Mouse (Mus musculus): ENCODE data around the gene Duxf3.
"Not testable (repeated sequence)": the region's sequence is repeated elsewhere in the genome, so short reads cannot be mapped to it uniquely, and the experiment has no call there.

Duxf3 gene

DNA sequence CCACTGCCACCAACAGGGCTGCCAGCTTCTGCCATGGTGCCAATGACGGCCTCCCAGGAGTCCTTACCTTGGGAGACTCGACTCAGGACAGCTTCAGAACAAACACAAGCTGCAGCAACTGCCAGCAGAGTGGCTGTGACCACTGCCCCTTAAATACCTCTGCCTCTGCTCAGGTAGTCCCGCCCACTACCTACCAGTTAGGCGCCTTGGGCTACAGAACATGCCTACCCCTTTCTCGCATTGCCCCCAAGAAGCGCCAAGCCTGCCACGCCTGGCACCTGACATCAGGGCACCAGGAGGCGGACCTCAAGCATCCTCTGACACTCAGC is at the start of gene Duxf3:
Gene Duxf3 (minus strand): TSS at position 35 of the 329 bp plus-strand sequence.
- DNase-seq (ENCODE audit: low spot score), result not testable (repeated sequence)

DNA sequence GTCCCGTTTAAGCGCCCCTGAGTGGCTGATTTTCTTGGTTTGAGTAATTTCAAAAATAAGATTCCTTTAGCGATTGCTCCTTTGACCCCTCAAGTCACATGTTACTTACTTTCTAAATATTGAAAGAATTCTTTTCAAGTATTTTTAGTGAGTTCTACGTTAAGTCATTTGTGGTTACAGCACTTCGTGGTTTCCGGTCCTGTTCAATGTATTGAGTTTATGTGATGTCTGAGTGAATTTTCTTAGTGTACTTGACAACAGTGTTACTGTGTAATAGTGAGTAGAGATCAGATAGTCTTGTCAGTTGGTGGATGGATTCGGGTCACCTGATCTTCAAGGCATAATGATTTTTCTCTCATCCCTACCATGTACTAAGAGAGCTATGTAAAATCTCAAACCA is 49.8 kb upstream of the Duxf3 start:
- no peak for DNase-seq (ENCODE audit: low spot score)

DNA sequence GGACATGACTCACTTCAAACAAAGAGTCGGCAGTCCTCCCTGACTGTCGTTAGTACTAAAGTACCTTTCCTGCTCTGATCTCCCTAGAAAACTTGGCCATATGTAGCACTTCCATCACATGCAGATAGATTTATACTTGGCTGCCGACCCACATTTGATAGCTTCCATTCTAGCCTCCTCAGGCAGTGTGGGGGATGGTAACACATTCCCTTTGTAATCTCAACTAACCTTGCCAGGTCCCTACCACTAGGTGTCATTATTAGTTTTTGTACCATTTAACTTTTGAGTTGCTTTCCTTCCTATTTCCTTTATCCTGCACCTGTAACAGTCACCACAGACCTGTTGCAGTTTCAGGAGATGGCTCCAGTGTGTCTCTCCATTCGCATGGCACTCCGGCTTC is 26.0 kb upstream of the Duxf3 start:
- DNase-seq (ENCODE audit: low spot score), result no peak

DNA sequence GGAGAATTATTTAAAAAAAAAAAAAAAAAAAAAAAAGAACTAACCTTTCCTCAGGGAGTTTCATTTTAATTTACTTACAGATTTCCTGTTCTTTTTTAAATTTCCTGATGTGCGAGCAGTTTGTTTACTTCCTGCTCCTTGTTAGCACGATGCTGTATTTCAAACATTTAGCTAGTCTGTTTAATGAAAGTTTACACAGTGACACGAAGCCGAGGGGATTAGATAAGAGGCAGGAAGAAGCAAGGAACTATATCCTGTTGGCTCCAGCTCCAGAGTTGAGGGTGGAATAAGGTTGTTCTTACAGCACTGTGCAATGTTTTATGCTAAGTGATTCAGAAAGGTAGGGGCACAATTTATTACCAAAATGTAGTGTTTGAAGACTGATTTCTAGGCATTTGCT is 23.5 kb upstream of the Duxf3 start:
- no peak for DNase-seq (ENCODE audit: low spot score)

DNA sequence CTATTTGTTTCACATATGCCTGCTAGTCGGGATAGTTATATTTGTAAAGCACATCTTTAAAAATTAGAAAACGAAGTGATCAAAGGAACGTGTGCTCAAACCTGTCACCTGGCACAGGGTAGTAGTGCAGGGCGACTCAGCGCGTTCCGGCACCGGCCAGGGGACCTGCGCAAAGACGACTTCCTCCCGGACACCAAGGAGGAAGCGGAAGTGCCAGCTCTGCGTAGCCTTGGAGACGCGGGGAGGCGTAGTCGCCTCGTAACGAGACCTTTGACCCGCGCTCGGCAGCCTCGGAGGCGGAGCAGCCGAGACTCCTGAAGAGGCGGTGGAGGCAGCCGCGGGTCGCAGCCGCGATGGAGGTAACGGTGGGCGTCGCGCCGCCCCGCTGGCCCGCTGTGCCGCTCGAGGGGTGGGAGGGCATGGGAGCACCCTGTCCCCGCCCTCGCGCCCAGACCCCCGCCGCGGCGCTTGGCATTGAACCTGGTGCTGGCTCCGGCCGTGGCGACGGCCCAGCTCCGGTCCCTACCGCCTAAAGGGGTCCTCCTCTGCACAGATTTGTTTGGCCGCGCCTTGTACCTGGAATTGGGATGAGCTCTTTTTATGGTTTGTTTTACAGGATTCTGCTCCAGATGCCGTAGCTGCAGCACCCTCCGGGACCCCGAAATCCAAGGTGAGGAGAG is 22.9 kb upstream of the Duxf3 start, which contains the start of gene Gcc2:
Gene Gcc2 (plus strand): TSS at position 285 of the 680 bp plus-strand sequence.
- DNase-seq (ENCODE audit: low spot score), result peak; percentile 86

DNA sequence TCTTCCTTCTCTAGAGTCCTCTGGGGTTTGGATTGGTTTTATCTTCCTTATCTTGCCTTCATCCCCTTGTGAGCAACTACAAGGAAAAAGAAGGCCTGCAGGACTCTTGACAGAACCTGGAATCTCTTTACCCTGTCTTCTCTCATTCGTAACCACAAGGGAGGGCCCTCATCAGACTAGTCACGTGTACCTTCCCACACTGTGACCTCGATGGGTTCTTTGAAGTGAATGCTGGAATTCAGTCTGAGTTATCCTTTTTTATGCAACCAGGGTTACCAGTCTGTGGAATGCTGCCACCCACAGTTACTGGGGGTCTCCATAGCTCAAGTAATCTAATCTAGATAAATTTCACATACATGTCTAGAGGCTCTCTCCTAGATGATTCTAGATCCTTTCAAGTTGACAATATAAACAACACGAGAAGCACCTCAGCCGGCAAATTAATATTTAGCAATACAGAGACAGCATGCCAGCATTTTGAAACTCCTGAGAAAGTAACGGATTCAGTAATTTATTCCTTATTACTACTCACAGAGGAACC is 22.2 kb upstream of the Duxf3 start:
- DNase-seq (ENCODE audit: low spot score), result no peak

DNA sequence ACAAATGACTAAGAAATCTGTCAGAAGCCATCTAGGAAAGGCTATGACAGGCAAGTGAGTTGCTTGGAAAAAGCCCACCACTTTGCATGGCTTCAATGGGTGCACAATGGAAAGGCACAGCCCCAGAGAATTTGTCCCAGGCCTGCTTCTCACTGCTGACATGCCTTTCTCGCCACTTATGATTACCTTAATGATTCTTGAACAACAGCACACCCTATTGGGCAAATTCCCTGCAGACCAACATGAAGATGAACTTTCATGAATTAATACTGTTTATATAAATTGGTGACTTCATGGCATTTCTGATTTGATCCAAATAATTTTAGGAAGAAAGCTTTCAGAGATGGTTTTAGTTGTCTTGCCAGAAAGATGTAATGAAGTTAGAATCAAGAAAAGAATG is 17.1 kb upstream of the Duxf3 start:
- no peak for DNase-seq (ENCODE audit: low spot score)

DNA sequence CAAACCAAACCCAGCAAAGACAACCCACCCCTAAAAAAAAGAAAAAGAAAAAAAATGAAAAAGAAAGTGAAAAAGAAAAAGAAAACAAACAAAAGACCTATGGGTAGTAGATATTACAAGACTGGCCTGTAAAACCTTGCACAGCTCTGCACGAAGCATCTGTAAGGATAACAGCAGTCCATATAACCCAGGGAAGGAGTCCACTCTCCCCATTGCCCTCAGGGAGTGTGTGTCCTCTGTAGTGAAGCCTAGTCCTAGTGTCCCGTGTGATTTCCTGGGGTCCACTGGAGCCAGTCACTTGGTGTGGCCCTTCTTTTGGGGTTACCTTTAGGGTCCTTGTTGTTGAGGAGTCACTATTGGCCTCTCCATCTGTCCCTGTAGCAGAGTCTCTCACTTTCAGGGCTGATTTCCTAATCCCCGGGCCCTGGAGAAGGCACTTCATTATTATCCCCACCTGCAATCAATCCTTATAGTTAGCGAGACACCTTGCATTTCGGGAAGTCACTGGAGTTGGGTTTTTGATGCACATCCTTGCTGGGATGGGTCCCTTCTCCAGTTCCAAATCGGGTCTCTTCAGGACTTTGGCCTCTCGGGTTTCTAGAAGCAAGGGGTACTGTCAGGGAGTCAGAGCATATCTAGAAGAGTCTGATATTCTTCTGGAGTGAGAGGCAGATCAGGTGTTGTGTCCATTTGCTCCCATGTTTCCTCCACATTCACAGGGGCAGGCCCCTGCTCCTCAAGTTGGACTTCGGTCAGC is 6.7 kb upstream of the Duxf3 start:
- not testable (repeated sequence) for DNase-seq (ENCODE audit: low spot score)

DNA sequence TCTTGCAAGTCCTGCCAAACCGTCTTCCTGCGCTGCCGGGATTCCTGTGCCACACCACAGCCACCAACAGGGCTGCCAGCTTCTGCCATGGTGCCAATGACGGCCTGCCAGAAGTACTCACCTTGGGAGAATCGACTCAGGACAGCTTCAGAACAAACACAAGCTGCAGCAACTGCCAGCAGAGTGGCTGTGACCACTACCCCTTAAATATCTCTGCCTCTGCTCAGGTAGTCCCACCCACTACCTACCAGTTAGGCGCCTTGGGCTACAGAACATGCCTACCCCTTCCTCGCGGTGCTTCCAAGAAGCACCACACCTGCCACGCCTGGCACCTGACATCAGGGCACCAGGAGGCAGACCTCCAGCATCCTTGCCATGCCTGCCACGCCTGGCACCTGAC is 4.1 kb upstream of the Duxf3 start, which contains the start of gene Gm4981:
Gene Gm4981 (minus strand): TSS at position 89 of the 400 bp plus-strand sequence.
- no peak for DNase-seq (ENCODE audit: low spot score)

DNA sequence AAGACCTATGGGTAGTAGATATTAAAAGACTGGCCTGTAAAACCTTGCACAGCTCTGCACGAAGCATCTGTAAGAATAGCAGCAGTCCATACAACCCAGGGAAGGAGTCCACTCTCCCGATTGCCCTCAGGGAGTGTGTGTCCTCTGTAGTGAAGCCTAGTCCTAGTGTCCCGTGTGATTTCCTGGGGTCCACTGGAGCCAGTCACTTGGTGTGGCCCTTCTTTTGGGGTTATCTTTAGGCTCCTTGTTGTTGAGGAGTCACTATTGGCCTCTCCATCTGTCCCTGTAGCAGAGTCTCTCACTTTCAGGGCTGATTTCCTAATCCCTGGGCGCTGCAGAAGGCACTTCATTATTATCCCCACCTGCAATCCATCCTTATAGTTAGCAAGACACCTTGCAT is 2.5 kb upstream of the Duxf3 start:
- DNase-seq (ENCODE audit: low spot score), result not testable (repeated sequence)

DNA sequence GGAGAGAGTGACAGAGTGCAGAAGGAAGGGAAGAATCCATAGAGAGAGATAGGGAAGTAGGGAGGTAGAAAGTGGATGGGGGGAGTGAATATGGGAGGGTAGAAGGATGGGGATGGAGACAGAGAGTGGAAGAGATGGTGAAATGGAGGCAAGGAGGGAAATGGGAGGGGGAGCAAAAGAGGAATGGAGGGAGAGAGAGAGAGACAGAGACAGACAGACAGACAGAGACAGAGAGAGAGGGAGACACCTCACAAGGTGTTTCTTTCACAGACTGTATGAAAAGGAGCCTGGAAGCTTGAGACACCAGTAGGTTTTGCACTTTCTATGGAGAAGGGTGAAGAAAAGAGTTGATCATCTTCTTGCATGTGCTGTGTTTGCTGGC is 1.3 kb upstream of the Duxf3 start:
- DNase-seq (ENCODE audit: low spot score), result not testable (repeated sequence)

DNA sequence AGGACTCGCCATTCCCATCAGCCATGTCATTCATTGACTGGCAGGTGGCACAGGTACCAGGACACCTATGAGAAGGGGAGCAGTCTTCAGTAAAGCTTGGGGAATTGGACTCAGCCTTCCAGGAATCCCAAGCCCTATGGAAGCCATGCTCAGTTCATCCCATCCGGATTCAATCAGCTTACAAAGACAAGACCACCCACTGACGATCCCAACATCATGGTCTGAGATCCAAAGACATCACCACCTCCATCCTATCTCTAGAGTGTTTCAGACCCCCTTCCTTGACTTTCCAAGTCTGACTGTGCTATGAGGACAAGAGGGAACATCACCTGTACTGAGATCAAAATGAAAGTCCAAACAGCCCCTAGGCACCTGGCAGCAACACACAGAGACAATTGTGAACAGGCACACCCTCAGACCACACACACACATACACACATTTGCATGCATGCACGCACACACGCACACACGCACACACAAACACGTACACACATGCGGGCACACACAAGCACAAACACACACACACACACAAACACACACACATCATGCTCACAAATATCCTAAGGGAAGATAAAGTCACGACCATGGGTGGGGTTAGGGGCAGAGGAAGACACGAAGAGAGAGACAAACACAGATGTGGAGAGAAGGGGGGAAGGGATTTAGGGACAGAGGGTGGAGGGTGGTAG is 722 bp upstream of the Duxf3 start:
- not testable (repeated sequence) for DNase-seq (ENCODE audit: low spot score)

DNA sequence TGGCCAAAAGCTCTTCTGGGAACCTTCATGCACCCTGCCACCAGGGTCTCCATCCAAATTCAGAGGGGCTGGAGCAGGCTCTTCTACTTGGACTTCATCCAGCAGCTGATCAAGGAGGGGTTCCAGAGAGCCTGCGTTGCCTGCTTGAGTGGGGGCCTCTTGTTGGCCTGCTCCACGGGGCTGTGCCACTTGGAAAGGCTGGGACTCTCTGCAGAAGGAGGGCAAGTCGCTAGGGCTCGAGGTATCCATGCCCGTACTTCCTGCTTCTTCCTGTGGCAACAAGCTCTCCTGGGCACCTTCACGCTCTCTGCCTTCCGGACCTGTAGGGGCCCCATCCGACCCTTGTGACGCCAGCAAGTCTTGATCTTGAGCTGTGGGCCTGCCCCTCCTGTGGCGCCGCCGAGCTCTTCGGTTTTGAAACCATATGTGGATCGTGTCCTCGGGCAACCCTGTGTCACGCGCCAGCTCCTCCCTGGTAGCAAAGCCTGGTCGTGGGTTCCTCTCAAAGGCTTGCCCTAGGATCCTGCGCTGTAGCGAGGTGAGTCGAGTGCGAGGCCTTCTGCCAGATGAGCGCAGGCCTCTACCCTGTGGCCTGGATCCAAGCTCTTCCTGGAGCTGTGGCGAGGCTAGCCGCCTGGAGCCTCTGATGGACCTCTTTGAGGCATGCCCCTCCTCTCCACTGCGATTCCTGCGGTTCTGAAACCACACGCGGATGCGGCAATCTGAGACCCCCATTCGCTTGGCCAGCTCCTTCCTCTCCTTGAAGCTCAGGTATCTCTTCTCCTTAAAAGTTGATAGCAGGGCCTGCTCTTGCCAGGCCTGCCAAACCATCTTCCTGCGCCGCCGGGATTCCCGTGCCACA is 465 bp downstream of the Duxf3 start:
- DNase-seq (ENCODE audit: low spot score), result not testable (repeated sequence)

DNA sequence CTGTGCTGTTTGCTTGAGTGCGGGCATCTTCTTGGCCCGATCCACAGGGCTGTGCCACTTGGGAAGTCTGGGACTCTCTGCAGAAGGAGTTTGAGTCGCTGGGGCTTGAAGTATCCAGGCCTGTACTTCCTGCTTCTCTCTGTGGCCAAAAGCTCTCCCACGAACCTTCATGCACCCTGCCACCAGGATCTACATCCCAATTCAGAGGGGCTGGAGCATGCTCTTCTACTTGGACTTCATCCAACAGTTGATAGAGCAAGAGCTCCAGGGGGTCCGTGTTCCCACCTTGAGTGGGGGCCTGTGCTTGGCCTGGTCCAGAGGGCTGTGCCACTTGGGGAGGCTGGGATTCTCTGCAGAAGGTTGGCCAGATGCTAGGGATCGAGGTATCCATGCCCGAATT is 1.4 kb downstream of the Duxf3 start:
- DNase-seq (ENCODE audit: low spot score), result not testable (repeated sequence)

DNA sequence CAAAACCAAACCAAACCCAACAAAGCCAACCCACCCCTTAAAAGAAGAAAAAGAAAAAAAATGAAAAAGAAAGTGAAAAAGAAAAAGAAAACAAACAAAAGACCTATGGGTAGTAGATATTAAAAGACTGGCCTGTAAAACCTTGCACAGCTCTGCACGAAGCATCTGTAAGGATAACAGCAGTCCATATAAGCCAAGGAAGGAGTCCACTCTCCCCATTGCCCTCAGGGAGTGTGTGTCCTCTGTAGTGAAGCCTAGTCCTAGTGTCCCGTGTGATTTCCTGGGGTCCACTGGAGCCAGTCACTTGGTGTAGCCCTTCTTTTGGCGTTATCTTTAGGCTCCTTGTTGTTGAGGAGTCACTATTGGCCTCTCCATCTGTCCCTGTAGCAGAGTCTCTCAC is 2.5 kb downstream of the Duxf3 start:
- DNase-seq (ENCODE audit: low spot score), result not testable (repeated sequence)

DNA sequence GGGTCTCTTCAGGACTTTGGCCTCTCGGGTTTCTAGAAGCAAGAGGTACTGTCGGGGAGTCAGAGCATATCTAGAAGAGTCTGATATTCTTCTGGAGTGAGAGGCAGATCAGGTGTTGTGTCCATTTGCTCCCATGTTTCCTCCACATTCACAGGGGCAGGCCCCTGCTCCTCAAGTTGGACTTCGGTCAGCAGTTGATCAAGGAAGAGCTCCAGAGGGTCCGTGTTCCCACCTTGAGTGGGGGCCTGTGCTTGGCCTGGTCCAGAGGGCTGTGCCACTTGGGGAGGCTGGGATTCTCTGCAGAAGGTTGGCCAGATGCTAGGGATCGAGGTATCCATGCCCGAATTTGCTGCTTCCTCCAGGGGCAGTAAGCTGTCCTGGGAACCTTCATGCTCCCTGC is 4.7 kb downstream of the Duxf3 start:
- DNase-seq (ENCODE audit: low spot score), result not testable (repeated sequence)

DNA sequence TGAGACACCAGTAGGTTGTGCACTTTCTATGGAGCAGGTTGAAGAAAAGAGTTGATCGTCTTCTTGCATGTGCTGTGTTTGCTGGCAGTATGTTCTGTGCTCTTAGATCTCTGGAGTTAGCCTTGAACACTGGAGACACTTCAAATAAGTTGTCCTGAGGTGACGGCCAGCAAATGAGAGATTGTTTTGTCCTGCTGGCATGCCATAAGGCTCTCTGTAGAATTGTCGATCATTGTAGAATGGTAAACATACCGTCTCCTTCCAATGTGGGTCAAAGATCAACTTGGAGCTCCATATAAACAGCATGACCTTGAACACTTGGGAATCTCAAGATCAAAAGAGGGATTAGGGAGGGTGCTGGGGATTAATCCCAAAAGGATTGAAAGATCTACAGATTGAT is 6.1 kb downstream of the Duxf3 start:
- not testable (repeated sequence) for DNase-seq (ENCODE audit: low spot score)

DNA sequence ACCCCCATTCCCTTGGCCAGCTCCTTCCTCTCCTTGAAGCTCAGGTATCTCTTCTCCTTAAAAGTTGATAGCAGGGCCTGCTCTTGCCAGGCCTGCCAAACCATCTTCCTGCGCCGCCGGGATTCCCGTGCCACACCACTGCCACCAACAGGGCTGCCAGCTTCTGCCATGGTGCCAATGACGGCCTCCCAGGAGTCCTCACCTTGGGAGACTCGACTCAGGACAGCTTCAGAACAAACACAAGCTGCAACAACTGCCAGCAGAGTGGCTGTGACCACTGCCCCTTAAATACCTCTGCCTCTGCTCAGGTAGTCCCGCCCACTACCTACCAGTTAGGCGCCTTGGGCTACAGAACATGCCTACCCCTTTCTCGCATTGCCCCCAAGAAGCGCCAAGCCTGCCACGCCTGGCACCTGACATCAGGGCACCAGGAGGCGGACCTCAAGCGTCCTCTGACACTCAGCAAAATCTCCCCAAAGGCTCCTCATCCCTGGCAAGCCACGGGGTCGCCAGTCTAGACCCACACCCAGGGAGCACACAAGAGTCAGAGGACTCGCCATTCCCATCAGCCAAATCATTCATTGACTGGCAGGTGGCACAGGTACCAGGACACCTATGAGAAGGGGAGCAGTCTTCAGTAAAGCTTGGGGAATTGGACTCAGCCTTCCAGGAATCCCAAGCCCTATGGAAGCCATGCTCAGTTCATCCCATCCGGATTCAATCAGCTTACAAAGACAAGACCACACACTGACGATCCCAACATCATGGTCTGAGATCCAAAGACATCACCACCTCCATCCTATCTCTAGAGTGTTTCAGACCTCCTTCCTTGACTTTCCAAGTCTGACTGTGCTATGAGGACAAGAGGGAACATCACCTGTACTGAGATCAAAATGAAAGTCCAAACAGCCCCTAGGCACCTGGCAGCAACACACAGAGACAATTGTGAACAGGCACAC is 7.4 kb downstream of the Duxf3 start, which contains the start of gene AW822073:
Gene AW822073 (minus strand): TSS at position 104 of the 959 bp plus-strand sequence.
- DNase-seq (ENCODE audit: low spot score), result not testable (repeated sequence)

DNA sequence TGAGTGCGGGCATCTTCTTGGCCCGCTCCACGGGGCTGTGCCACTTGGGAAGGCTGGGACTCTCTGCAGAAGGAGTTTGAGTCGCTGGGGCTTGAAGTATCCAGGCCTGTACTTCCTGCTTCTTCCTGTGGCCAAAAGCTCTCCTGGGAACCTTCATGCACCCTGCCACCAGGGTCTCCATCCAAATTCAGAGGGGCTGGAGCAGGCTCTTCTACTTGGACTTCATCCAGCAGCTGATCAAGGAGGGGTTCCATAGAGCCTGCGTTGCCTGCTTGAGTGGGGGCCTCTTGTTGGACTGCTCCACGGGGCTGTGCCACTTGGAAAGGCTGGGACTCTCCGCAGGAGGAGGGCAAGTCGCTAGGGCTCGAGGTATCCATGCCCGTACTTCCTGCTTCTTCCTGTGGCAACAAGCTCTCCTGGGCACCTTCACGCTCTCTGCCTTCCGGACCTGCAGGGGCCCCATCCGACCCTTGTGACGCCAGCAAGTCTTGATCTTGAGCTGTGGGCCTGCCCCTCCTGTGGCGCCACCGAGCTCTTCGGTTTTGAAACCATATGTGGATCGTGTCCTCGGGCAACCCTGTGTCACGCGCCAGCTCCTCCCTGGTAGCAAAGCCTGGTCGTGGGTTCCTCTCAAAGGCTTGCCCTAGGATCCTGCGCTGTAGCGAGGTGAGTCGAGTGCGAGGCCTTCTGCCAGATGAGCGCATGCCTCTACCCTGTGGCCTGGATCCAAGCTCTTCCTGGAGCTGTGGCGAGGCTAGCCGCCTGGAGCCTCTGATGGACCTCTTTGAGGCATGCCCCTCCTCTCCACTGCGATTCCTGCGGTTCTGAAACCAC is 8.3 kb downstream of the Duxf3 start:
- DNase-seq (ENCODE audit: low spot score), result not testable (repeated sequence)

Measured in left cerebral cortex, adult 11 months (tissue).